Mouse (Mus musculus) limb, embryonic 11.5 days (tissue): ENCODE data around the gene Gm10647. TPM values are rescaled to one million over a fixed set of nuclear protein-coding genes. Genes with fewer than 3 reads are reported as not detected.
"Not testable (repeated sequence)": the region's sequence is repeated elsewhere in the genome, so short reads cannot be mapped to it uniquely, and the experiment has no call there.

ENCODE experiments used
- ATAC-seq: fragments of 200-750 bp; cut with Nextera tagmentation; 2 replicates; pipeline ENCODE4 v1.8.0; 2017; ENCODE audit warnings: low read depth; ENCODE audit not compliant: insufficient number of reproducible peaks, low FRiP score, low TSS enrichment
- DNase-seq: peaks from one replicate; pipeline ENCODE4 v3.0.0-alpha.2; 2015; ENCODE audit warnings: low spot score
- H3K27ac ChIP-seq: fragments of 300-500 bp; sonication (generic); replicated peaks from 2 replicates; pipeline ENCODE4 v1.5.1; 2014; ENCODE audit warnings: low read depth, mild to moderate bottlenecking, low read length
- H3K27me3 ChIP-seq: fragments of 300-500 bp; sonication (generic); 2 replicates; pipeline ENCODE4 v1.6.1; 2014; ENCODE audit warnings: mild to moderate bottlenecking, low read length, mixed read lengths; ENCODE audit not compliant: control insufficient read depth, insufficient read depth
- H3K36me3 ChIP-seq: fragments of 300-500 bp; sonication (generic); 2 replicates; pipeline ENCODE4 v1.6.1; 2014; ENCODE audit warnings: mild to moderate bottlenecking, low read length, moderate library complexity, mixed read lengths; ENCODE audit not compliant: control insufficient read depth, insufficient read depth
- H3K4me1 ChIP-seq: fragments of 300-500 bp; sonication (generic); 2 replicates; pipeline ENCODE4 v1.6.1; 2014; ENCODE audit warnings: low read length, mixed read lengths; ENCODE audit not compliant: control insufficient read depth, insufficient read depth
- H3K4me2 ChIP-seq: fragments of 300-500 bp; sonication (generic); 2 replicates; pipeline ENCODE4 v1.6.1; 2014; ENCODE audit warnings: low read depth, mild to moderate bottlenecking, moderate library complexity; ENCODE audit not compliant: severe bottlenecking
- H3K4me3 ChIP-seq: fragments of 300-500 bp; sonication (generic); 2 replicates; pipeline ENCODE4 v1.5.1; 2014; ENCODE audit warnings: low read depth, low read length
- H3K9ac ChIP-seq: fragments of 300-500 bp; sonication (generic); 2 replicates; pipeline ENCODE4 v1.6.1; 2014; ENCODE audit warnings: mild to moderate bottlenecking, low read length
- H3K9me3 ChIP-seq: fragments of 300-500 bp; sonication (generic); 2 replicates; pipeline ENCODE4 v1.6.1; 2016; ENCODE audit warnings: low read length; ENCODE audit not compliant: control insufficient read depth
- WGBS: fragments of 180-500 bp; shearing (Covaris S2); extraction: QIAGEN DNeasy Blood & Tissue Kit; methylation state at CpG from one replicate; pipeline ENCODE4 v1.1.7; 2014; 5-methylcytosine and 5-hydroxymethylcytosine counted together
- polyA plus RNA-seq: library from polyadenylated mRNA; unstranded; fragments of >200 nt; fragmentation: Nextera tagmentation; extraction: Ambion mirVana; gene quantifications from 2 replicates; pipeline ENCODE4 v1.2.1, GENCODE M21; 2014

Gm10647 gene
- 0.13 and 0.28 TPM in 2 replicates for polyA plus RNA-seq

- WGBS = 66% methylated on average over 5 of the region's 5 CpGs
- no peak for DNase-seq
- Histone ChIP-seq H3K9me3 (no peaks in the 10 kb centered on the region), H3K9ac (no peak within 1 kb of the TSS), H3K27ac (peak within 1 kb of the TSS; percentile 36; the same call in 1 of the 2 replicates), H3K4me1 (peaks cover 4% of the 10 kb centered on the region; the same call in 1 of the 2 replicates), H3K4me2 (peak within 1 kb of the TSS; percentile 69), H3K4me3 (peak within 1 kb of the TSS; percentile 63), H3K27me3 (no peaks in the 10 kb centered on the region), H3K36me3 (no peaks in the 10 kb centered on the region)
- no peak for ATAC-seq
These were observed at the start of gene Gm10647 for GRCm38 (mm10) chr9:66796739-66797138. Gm10647 (plus strand) TSS chr9:66797039.

DNA sequence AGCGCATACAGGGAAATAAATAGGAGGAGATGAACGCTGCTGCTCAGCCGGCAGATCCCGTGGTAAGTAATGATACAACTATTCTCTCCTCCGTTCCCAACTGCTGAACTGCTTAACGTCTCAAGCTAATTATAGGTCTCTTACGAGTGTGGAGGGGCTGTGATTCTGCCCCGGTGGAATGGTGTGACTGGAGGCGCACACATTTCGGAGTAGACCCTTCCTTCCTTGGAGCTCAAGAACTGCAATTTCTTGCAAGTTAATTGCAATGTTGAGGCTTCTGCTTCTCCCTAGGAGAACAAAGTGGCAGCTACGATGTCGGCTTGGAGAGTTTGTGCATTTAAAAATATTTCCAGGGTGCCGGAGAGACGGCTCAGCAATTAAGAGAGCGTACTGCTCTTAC is 48.4 kb upstream of the Gm10647 start:
- ATAC-seq = no peak
- H3K4me2 ChIP-seq = no peak overlapping the region
- no peak overlapping the region for H3K27ac ChIP-seq
- no peaks in the 10 kb centered on the region for H3K27me3 ChIP-seq
- H3K4me1 ChIP-seq = no peaks in the 10 kb centered on the region
- no peak overlapping the region for H3K9ac ChIP-seq
- no peaks in the 10 kb centered on the region for H3K36me3 ChIP-seq
- H3K4me3 ChIP-seq = no peak overlapping the region
- DNase-seq = no peak
- H3K9me3 ChIP-seq = no peaks in the 10 kb centered on the region
- 75% methylated on average over 15 of the region's 15 CpGs for WGBS

GRCm38 (mm10) chr9:66752849-66753248 is 44.0 kb upstream of the Gm10647 start:
- DNase-seq (no peak), ATAC-seq (no peak)
- H3K27me3 ChIP-seq = no peaks in the 10 kb centered on the region
- no peaks in the 10 kb centered on the region for H3K4me1 ChIP-seq
- no peak overlapping the region for H3K4me2 ChIP-seq
- H3K9me3 ChIP-seq = no peaks in the 10 kb centered on the region
- H3K9ac ChIP-seq = no peak overlapping the region
- WGBS = 83% methylated on average over 6 of the region's 6 CpGs
- H3K27ac ChIP-seq = no peak overlapping the region
- no peaks in the 10 kb centered on the region for H3K36me3 ChIP-seq
- no peak overlapping the region for H3K4me3 ChIP-seq

GRCm38 (mm10) chr9:66760991-66761390 is 35.8 kb upstream of the Gm10647 start:
- Histone ChIP-seq H3K36me3 (no peaks in the 10 kb centered on the region), H3K4me1 (no peaks in the 10 kb centered on the region), H3K4me2 (no peak overlapping the region), H3K9me3 (no peaks in the 10 kb centered on the region), H3K9ac (no peak overlapping the region), H3K4me3 (no peak overlapping the region), H3K27ac (no peak overlapping the region), H3K27me3 (no peaks in the 10 kb centered on the region)
- ATAC-seq (no peak), DNase-seq (no peak)
- WGBS = 50% methylated on average over 1 of the region's 1 CpGs

- H3K27ac ChIP-seq = no peak overlapping the region
- no peak overlapping the region for H3K9ac ChIP-seq
- H3K9me3 ChIP-seq = no peaks in the 10 kb centered on the region
- no peaks in the 10 kb centered on the region for H3K27me3 ChIP-seq
- no peak for DNase-seq
- H3K4me1 ChIP-seq = no peaks in the 10 kb centered on the region
- no peak overlapping the region for H3K4me2 ChIP-seq
- H3K4me3 ChIP-seq = no peak overlapping the region
- H3K36me3 ChIP-seq = no peaks in the 10 kb centered on the region
- 89% methylated on average over 1 of the region's 1 CpGs for WGBS
- ATAC-seq = no peak
These were observed 28.1 kb upstream of the Gm10647 start for GRCm38 (mm10) chr9:66768721-66769120.

- H3K4me1 ChIP-seq = no peaks in the 10 kb centered on the region
- no peak overlapping the region for H3K27ac ChIP-seq
- WGBS = 75% methylated on average over 3 of the region's 3 CpGs
- H3K27me3 ChIP-seq = no peaks in the 10 kb centered on the region
- H3K4me3 ChIP-seq = no peak overlapping the region
- no peak overlapping the region for H3K9ac ChIP-seq
- H3K9me3 ChIP-seq = no peaks in the 10 kb centered on the region
- H3K36me3 ChIP-seq = no peaks in the 10 kb centered on the region
- no peak overlapping the region for H3K4me2 ChIP-seq
- ATAC-seq (no peak), DNase-seq (no peak)
These were observed 27.6 kb upstream of the Gm10647 start for GRCm38 (mm10) chr9:66769275-66769674.

GRCm38 (mm10) chr9:66770701-66771100 is 26.1 kb upstream of the Gm10647 start:
- DNase-seq = no peak
- no peaks in the 10 kb centered on the region for H3K36me3 ChIP-seq
- no peak for ATAC-seq
- no peak overlapping the region for H3K4me2 ChIP-seq
- H3K27me3 ChIP-seq = no peaks in the 10 kb centered on the region
- H3K9me3 ChIP-seq = no peaks in the 10 kb centered on the region
- no peak overlapping the region for H3K9ac ChIP-seq
- H3K27ac ChIP-seq = no peak overlapping the region
- no peaks in the 10 kb centered on the region for H3K4me1 ChIP-seq
- H3K4me3 ChIP-seq = no peak overlapping the region

DNA sequence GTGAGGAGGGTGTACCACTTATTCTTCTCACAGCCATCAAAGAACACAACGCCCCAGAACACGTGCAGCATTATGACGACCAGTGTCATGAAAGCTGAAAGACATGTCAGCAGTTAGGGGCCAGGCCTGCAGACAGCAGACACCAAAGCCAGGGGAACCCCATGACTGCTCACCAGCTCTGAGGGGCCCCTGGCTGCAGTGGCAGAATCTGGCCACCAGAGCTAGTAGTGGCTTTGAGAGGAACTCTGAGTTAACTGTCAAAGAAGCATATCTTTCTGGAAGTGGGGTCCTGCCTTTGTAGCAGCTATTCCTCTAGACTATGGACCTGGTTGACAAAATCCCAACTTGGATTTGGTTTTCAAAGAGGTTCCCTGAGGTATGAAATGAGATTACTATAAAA is 12.3 kb upstream of the Gm10647 start:
- H3K4me3 ChIP-seq, DNase-seq, H3K27me3 ChIP-seq, H3K4me1 ChIP-seq, H3K9ac ChIP-seq, H3K4me2 ChIP-seq, ATAC-seq, H3K36me3 ChIP-seq, H3K27ac ChIP-seq, H3K9me3 ChIP-seq: not testable (repeated sequence)
- no CpG with 5 or more reads among the region's 3 CpGs for WGBS

DNA sequence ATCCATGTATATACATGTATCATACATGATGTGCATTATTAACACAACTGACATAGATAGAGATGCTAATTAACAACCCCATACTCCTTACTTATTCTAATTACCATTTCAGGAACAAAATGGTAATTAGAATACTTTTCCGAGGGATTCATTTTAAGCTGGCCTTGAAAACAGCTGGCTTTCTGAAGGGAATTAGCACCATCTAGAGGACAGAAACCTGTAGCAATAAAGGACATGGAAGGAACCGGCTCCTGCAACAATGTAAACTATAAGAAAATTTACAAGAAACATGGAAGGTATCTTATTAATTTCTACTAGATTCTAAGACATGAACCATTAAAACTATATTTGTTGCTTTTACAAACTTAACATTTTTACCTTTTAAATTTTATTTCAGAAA is 9.0 kb upstream of the Gm10647 start:
- Histone ChIP-seq H3K27me3 (no peaks in the 10 kb centered on the region), H3K4me3 (no peak overlapping the region), H3K4me1 (no peaks in the 10 kb centered on the region), H3K9ac (no peak overlapping the region), H3K27ac (no peak overlapping the region), H3K4me2 (no peak overlapping the region), H3K9me3 (no peaks in the 10 kb centered on the region), H3K36me3 (no peaks in the 10 kb centered on the region)
- no peak for ATAC-seq
- DNase-seq = no peak
- 13% methylated on average over 2 of the region's 2 CpGs for WGBS
